16 mouse cellular contexts compared by ENCODE assay signal in the genomic region with DNA sequence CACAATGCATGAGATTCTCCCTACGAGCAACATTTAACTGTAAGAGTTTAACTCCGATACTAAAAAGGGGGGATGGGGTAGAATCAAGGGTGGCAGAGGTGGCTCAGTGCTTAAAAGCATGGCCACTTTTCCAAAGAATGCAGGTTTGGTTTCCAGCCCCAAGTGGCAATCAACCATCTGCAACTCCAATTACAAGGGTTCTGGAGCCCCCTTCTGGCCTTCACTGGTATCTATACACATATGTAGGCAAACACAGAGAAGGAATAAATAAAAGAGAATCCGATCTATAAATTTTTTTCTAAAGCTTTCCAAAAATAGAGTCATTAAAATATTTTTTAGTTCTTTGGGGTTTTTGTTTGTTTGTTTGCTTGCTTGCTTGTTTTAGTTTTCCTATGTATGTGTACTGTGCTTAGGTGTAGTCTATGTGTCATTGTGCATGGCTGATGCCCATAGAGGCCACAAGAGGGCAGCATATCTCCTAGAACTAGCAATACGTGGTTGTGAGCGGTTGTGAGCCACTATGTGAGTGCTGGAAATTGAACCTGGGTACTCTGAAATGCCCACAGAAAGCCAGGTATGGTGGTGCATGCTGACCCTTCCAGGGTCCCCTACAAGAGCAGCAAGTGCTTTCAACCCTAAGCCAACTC. TPM values are rescaled to one million over a fixed set of nuclear protein-coding genes. Genes with fewer than 3 reads are reported as not detected.
DNase-seq lines count a peak whose midpoint lies in the region; ATAC-seq and TF ChIP-seq lines count a peak whose summit lies in the region.
"Had no signal": no experiment of that assay in that cellular context is flagged by ENCODE, and none has a peak within 500 bp of the region (broad histone marks: within the 10 kb centered on the region; RNA-seq: fewer than 3 reads in every experiment).

No protein-coding gene starts in this region.

- H3K27me3 ChIP-seq in E14TG2a.4 (ENCODE audit: insufficient read depth, low read length): peaks cover 62% of the 10 kb centered on the region

- no peak overlapping the region for H3K27ac ChIP-seq in left cerebral cortex, adult 2 months
- H3K27ac ChIP-seq: heart, embryonic 13.5 days; limb, embryonic 13.5 days; neural tube, embryonic 12.5 days; stomach, embryonic 15.5 days had no signal

- intact Hi-C loops in left cerebral cortex, adult 2 months (cut with DNase I): no loop called here
- intact Hi-C loops in left cerebral cortex, postnatal 36 days (cut with DNase I): no loop called here

- no peak overlapping the region for H3K4me3 ChIP-seq in left cerebral cortex, adult 2 months
- no peak overlapping the region for H3K4me3 ChIP-seq in E14TG2a.4 (replicated peaks; ENCODE audit: low read length)
- H3K4me3 ChIP-seq: heart, embryonic 13.5 days; limb, embryonic 13.5 days; megakaryocyte, embryonic 14.5 days; neural tube, embryonic 12.5 days; stomach, embryonic 15.5 days had no signal

- TF ChIP-seq CTCF in left cerebral cortex, adult 2 months (IDR thresholded peaks at IDR 0.05): peak; percentile 17
- TF ChIP-seq CTCF in E14TG2a.4 (conservative IDR thresholded peaks at IDR 0.05; ENCODE audit: low read length): peak; percentile 90; the same call in 1 of the 2 replicates

- no peak for DNase-seq in left cerebral cortex, adult 2 months (ENCODE audit: extremely low spot score in 1 of 2, low spot score in 2 of 2)
- DNase-seq in left cerebral cortex, postnatal 36 days (ENCODE audit: low spot score in 2 of 2): no peak
- peak; percentile 18 for DNase-seq in MN1 (ENCODE audit: low spot score)
- no peak for DNase-seq in adrenal gland, postnatal 36 days
- DNase-seq in urinary bladder, adult 18-20 months (ENCODE audit: low spot score in 2 of 2): no peak
- DNase-seq: cerebellum, adult 11-12 months; kidney, adult 11 months; layer of hippocampus, adult 9-11 months; right cerebral cortex, adult 18-20 months had no signal

- H3K4me1 ChIP-seq in E14TG2a.4 (replicated peaks; ENCODE audit: low read depth, low read length): peaks cover 36% of the 10 kb centered on the region
- H3K4me1 ChIP-seq: heart, embryonic 13.5 days; limb, embryonic 13.5 days; megakaryocyte, embryonic 14.5 days; stomach, embryonic 15.5 days had no signal

- no peaks in the 10 kb centered on the region for H3K36me3 ChIP-seq in E14TG2a.4 (ENCODE audit: insufficient read depth, low read length)
- H3K36me3 ChIP-seq: heart, embryonic 13.5 days; limb, embryonic 13.5 days; neural tube, embryonic 12.5 days; stomach, embryonic 15.5 days had no signal

- H3K9me3 ChIP-seq in E14TG2a.4 (ENCODE audit: low read length): no peaks in the 10 kb centered on the region
- H3K9me3 ChIP-seq: neural tube, embryonic 12.5 days; stomach, embryonic 15.5 days had no signal

- 0 out of 2 replicates have a peak, but pooled peaks have one; percentile 52 for ATAC-seq in megakaryocyte, adult 5-6 weeks (ENCODE audit: poor library complexity, severe bottlenecking)

RNA-seq across cellular contexts. Expression of a gene that starts 18.5 kb away (rescaled TPM):
- 100 to 1,000 TPM; 242 to 255 TPM for total RNA-seq in left cerebral cortex, adult 2 months (2021)
- 100 to 1,000 TPM; 207 to 216 TPM for total RNA-seq in left cerebral cortex, postnatal 36 days (2021)
- total RNA-seq in megakaryocyte, adult 5-6 weeks (2015): 65.9 and 70.2 TPM in 2 replicates
- 2.9 and 17.4 TPM in 2 replicates for total RNA-seq in megakaryocyte, adult 5-6 weeks (2017)
- total RNA-seq in adrenal gland, postnatal 36 days (2021): 10 to 100 TPM; 28.7 to 33.3 TPM

RNA-seq across cellular contexts. Expression of a gene that starts 53.3 kb away (rescaled TPM):
- 10 to 100 TPM; 61.8 to 66.6 TPM for total RNA-seq in left cerebral cortex, adult 2 months (2021)
- 10 to 100 TPM; 66.0 to 69.2 TPM for total RNA-seq in left cerebral cortex, postnatal 36 days (2021)
- total RNA-seq in megakaryocyte, adult 5-6 weeks (2015): 18.1 and 18.5 TPM in 2 replicates
- total RNA-seq in megakaryocyte, adult 5-6 weeks (2017): 34.7 and 39.4 TPM in 2 replicates
- total RNA-seq in adrenal gland, postnatal 36 days (2021): 10 to 100 TPM; 93.5 to 95.9 TPM
